In genomic region chr11:117888853-117889822, GRCm38 (mm10) we compare ENCODE assay signal across 8 mouse cellular contexts. TPM values are rescaled to one million over a fixed set of nuclear protein-coding genes. Genes with fewer than 3 reads are reported as not detected.
DNase-seq lines count a peak whose midpoint lies in the region; ATAC-seq and TF ChIP-seq lines count a peak whose summit lies in the region.

No protein-coding gene starts in this region.

- H3K36me3 ChIP-seq in kidney, postnatal 0 days (ENCODE audit: insufficient read depth, low read length): no peaks in the 10 kb centered on the region
- H3K36me3 ChIP-seq in intestine, embryonic 15.5 days: no peaks in the 10 kb centered on the region
- no peaks in the 10 kb centered on the region for H3K36me3 ChIP-seq in neural tube, embryonic 11.5 days (ENCODE audit: control insufficient read depth, insufficient read depth, low read length)

- H3K9me3 ChIP-seq in kidney, postnatal 0 days (replicated peaks; ENCODE audit: low read length): no peaks in the 10 kb centered on the region
- H3K9me3 ChIP-seq in intestine, embryonic 15.5 days: no peaks in the 10 kb centered on the region
- H3K9me3 ChIP-seq in neural tube, embryonic 11.5 days (ENCODE audit: control insufficient read depth, low read length): no peaks in the 10 kb centered on the region

- H3K4me1 ChIP-seq in kidney, postnatal 0 days (replicated peaks; ENCODE audit: insufficient read depth, low read length): peaks cover 41% of the 10 kb centered on the region
- peaks cover 41% of the 10 kb centered on the region for H3K4me1 ChIP-seq in intestine, embryonic 15.5 days (replicated peaks)
- H3K4me1 ChIP-seq in neural tube, embryonic 11.5 days (ENCODE audit: control insufficient read depth, insufficient read depth, low read length): peaks cover 26% of the 10 kb centered on the region

- peaks cover 4% of the 10 kb centered on the region; the same call in 1 of the 2 replicates for H3K27me3 ChIP-seq in kidney, postnatal 0 days (ENCODE audit: insufficient read depth, low read length)
- no peaks in the 10 kb centered on the region for H3K27me3 ChIP-seq in intestine, embryonic 15.5 days (replicated peaks)
- H3K27me3 ChIP-seq in neural tube, embryonic 11.5 days (ENCODE audit: control insufficient read depth, insufficient read depth, low read length): peaks cover 9% of the 10 kb centered on the region

- no peak for ATAC-seq in kidney, postnatal 0 days (replicated peaks; ENCODE audit: low FRiP score, low read depth)
- peak; percentile 48 for ATAC-seq in intestine, embryonic 15.5 days
- ATAC-seq in neural tube, embryonic 11.5 days (ENCODE audit: insufficient read depth, low FRiP score, low TSS enrichment): peak; percentile 53; the same call in 1 of the 2 replicates

- peak overlapping the region; percentile 38 for H3K4me2 ChIP-seq in kidney, postnatal 0 days (ENCODE audit: low read length)
- peak overlapping the region; percentile 62 for H3K4me2 ChIP-seq in intestine, embryonic 15.5 days (replicated peaks)
- H3K4me2 ChIP-seq in neural tube, embryonic 11.5 days (ENCODE audit: low read depth): peak overlapping the region; percentile 38

- no peak for TF ChIP-seq CTCF in kidney, postnatal 0 days (IDR thresholded peaks at IDR 0.05; ENCODE audit: low read depth)

- no peak for DNase-seq in kidney, postnatal 0 days (ENCODE audit: low spot score)
- DNase-seq in kidney, adult 18-20 months: no peak
- peak; percentile 54 for DNase-seq in embryo, embryonic 9.5 days (ENCODE audit: extremely low spot score)
- peak; percentile 59 for DNase-seq in neural tube, embryonic 11.5 days (ENCODE audit: low spot score)
- no peak for DNase-seq in adrenal gland, postnatal 10 days
- no peak for DNase-seq in cerebellum, adult 11-12 months
- no peak for DNase-seq in ovary, adult 18-20 months (ENCODE audit: low spot score)

- H3K9ac ChIP-seq in kidney, postnatal 0 days (ENCODE audit: low read depth, low read length): 0 out of 2 replicates have a peak overlapping the region, but pooled peaks have one; percentile 32
- peak overlapping the region; percentile 37 for H3K9ac ChIP-seq in intestine, embryonic 15.5 days
- H3K9ac ChIP-seq in neural tube, embryonic 11.5 days (ENCODE audit: low read length): peak overlapping the region; percentile 33

- WGBS in kidney, postnatal 0 days: 9% methylated on average over 30 of the region's 33 CpGs
- 12% methylated on average over 33 of the region's 33 CpGs for WGBS in intestine, embryonic 15.5 days
- 1% methylated on average over 32 of the region's 33 CpGs for WGBS in neural tube, embryonic 11.5 days

- H3K27ac ChIP-seq in kidney, postnatal 0 days: no peak overlapping the region
- peak overlapping the region; percentile 49 for H3K27ac ChIP-seq in intestine, embryonic 15.5 days
- H3K27ac ChIP-seq in neural tube, embryonic 11.5 days (ENCODE audit: low read depth, low read length): peak overlapping the region; percentile 56; the same call in 1 of the 2 replicates

- H3K4me3 ChIP-seq in kidney, postnatal 0 days (replicated peaks; ENCODE audit: low read depth, low read length): no peak overlapping the region
- H3K4me3 ChIP-seq in intestine, embryonic 15.5 days (replicated peaks): peak overlapping the region; percentile 19; the same call in 1 of the 2 replicates
- H3K4me3 ChIP-seq in neural tube, embryonic 11.5 days (ENCODE audit: low read depth, low read length): no peak overlapping the region

RNA-seq across cellular contexts. Expression of gene Tha1, which starts 15.9 kb away (rescaled TPM):
- polyA plus RNA-seq in kidney, postnatal 0 days (2015; fragmentation: Nextera tagmentation; extraction: Ambion mirVana): 6.4 and 7.1 TPM in 2 replicates
- polyA plus RNA-seq in intestine, embryonic 15.5 days (2015; fragmentation: Nextera tagmentation; extraction: Ambion mirVana): 7.1 and 9.7 TPM in 2 replicates
- 2.7 TPM in 2 replicates for polyA plus RNA-seq in neural tube, embryonic 11.5 days (2014; fragmentation: Nextera tagmentation; extraction: Ambion mirVana)
- total RNA-seq in adrenal gland, postnatal 10 days (2021): 10 to 100 TPM in 1 of 2 experiments, 1 to 10 TPM in 1; 9.5 to 17.3 TPM

RNA-seq across cellular contexts. Expression of gene Tmem235, which starts 28.6 kb away (rescaled TPM):
- not detected in 2 replicates for polyA plus RNA-seq in kidney, postnatal 0 days (2015; fragmentation: Nextera tagmentation; extraction: Ambion mirVana)
- not detected in 2 replicates for polyA plus RNA-seq in intestine, embryonic 15.5 days (2015; fragmentation: Nextera tagmentation; extraction: Ambion mirVana)
- polyA plus RNA-seq in neural tube, embryonic 11.5 days (2014; fragmentation: Nextera tagmentation; extraction: Ambion mirVana): not detected in 2 replicates
- total RNA-seq in adrenal gland, postnatal 10 days (2021): not detected

RNA-seq across cellular contexts. Expression of gene Birc5, which starts 40.1 kb away (rescaled TPM):
- 145 and 155 TPM in 2 replicates for polyA plus RNA-seq in kidney, postnatal 0 days (2015; fragmentation: Nextera tagmentation; extraction: Ambion mirVana)
- 307 and 336 TPM in 2 replicates for polyA plus RNA-seq in intestine, embryonic 15.5 days (2015; fragmentation: Nextera tagmentation; extraction: Ambion mirVana)
- 287 and 308 TPM in 2 replicates for polyA plus RNA-seq in neural tube, embryonic 11.5 days (2014; fragmentation: Nextera tagmentation; extraction: Ambion mirVana)
- 10 to 100 TPM; 23.3 to 28.0 TPM for total RNA-seq in adrenal gland, postnatal 10 days (2021)

Comparison
In these comparisons a context has a peak if more than half of its experiments do, and no peak if none do; other contexts are left out.
1. DNase-seq: peak in embryo, embryonic 9.5 days (single experiment) and neural tube, embryonic 11.5 days (single experiment); none in kidney, postnatal 0 days (single experiment), kidney, adult 18-20 months (single experiment), adrenal gland, postnatal 10 days (single experiment), cerebellum, adult 11-12 months (single experiment) and ovary, adult 18-20 months (single experiment).
2. Peak in every context shown above with its lines, with median percentiles within 50 percentile points of each other: H3K4me2 ChIP-seq and H3K9ac ChIP-seq.